Mouse (Mus musculus): ENCODE data around the gene Lpp. TPM values are rescaled to one million over a fixed set of nuclear protein-coding genes. Genes with fewer than 3 reads are reported as not detected.

Lpp gene
- polyA plus RNA-seq, 1 experiment: 9.3 TPM

DNA sequence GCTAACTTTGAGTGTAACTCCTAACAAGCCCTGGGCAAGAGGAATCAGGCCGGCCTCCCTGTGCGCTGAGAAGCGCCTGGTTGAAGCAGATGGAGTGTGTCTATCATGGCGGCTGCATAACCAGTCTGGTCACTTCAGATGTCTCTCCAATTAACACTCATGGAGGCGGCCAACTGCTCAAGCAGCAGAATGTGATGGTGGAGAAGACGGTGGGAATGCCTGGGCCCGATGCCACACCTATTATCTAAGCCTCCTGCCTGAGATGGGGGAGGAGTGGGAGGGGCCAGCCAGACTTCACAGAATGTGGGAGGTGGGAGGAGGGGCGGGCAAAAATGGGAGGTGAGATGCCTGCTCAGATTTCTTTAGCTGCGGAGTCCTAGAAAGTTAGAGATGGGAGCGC is 646.6 kb downstream of the Lpp start:
- no peak for DNase-seq (ENCODE audit: low read depth, low spot score)
- 77% methylated on average over 10 of the region's 10 CpGs for WGBS

- no peak for DNase-seq (ENCODE audit: low read depth, low spot score)
- WGBS: 93% methylated on average over 8 of the region's 8 CpGs
These were observed 647.9 kb downstream of the Lpp start for GRCm38 (mm10) chr16:25041165-25041564.

DNA sequence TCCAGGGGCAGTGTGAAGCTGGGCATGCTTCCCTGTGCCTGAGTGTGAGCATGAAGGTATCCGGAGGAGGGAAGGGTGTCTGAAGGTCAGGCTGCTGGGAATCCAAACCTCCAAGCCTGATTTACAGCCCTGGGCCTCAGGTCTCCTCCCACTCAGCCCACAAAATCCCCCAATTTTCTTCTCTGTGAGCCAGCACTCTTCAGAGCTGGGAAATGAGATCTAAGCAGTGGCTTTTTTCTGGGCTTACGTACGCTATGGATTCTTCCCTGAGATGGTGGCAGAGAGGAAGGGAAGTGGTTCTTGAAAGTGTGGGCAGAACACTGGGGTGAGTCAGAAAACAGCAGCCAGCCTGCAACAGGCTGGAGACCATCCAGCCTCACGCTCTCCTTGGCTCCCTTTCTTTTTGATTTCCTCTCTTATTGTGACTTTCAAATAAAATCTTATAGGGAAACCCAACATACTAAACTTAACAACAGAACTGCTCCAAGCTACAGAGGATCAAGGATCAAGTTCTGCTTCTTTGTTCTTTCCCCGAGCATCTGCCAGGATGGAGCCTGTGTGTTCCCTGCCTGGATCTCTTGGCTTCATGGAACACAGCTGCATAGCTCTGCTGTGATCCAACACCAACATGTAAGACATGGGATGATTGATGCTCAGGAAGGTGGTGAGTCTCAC is 648.7 kb downstream of the Lpp start:
- DNase-seq (ENCODE audit: low read depth, low spot score): no peak
- WGBS: 60% methylated on average over 5 of the region's 5 CpGs

All from large intestine, adult 2 months (tissue).